Mouse (Mus musculus): ENCODE data around the gene Dnah2. TPM values are rescaled to one million over a fixed set of nuclear protein-coding genes. Genes with fewer than 3 reads are reported as not detected.

Gene Dnah2
- total and polyA plus RNA-seq, 3 experiments: 0.04 to 0.07 TPM; not detected in 1

DNA sequence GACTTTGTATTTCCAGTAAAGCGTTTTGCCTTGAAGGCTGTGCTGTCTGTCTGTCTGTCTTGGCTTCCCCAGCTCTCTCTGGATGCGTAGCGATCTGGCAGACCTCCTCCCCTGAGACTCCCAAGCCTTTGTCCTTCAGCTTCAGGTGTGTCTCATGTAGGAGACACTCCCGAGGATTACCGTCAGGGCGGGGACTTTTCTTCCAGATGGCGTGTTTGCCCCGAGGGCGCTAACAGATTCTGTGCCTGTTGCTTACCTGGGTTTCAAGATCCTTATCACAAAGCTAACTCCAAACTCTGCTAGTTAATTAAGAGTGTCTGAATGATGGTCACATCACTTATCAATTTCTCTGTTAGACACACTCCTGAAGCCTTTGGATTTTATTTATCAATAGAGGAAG, 79.6 kb downstream of the Dnah2 start:
- H3K4me3 ChIP-seq (ENCODE audit: control insufficient read depth in 1 of 2, insufficient read depth in 1 of 2, low read depth in 2 of 2, low read length in 2 of 2): no peak overlapping the region
- no peaks in the 10 kb centered on the region for H3K79me2 ChIP-seq (ENCODE audit: control insufficient read depth, insufficient read depth, low read length, poor library complexity)
- H3K27me3 ChIP-seq (ENCODE audit: control insufficient read depth in 1 of 2, insufficient read depth in 2 of 2, low read length in 2 of 2): peaks cover 1 to 11% of the 10 kb centered on the region in 2 experiments; a peak in 2 of 4 replicates
- H3K9ac ChIP-seq (ENCODE audit: control insufficient read depth, low read depth, low read length, poor library complexity, severe bottlenecking): no peak overlapping the region
- no peaks in the 10 kb centered on the region for H3K9me3 ChIP-seq (replicated peaks; ENCODE audit: insufficient read depth, low read length)
- peaks cover 0 to 11% of the 10 kb centered on the region in 2 experiments; a peak in 2 of 4 replicates for H3K36me3 ChIP-seq (ENCODE audit: control insufficient read depth in 1 of 2, insufficient read depth in 2 of 2, low read length in 2 of 2)
- DNase-seq (ENCODE audit: low read depth, low spot score): no peak
- H3K4me1 ChIP-seq (ENCODE audit: control insufficient read depth in 1 of 2, insufficient read depth in 2 of 2, low read length in 2 of 2): peaks cover 2 to 26% of the 10 kb centered on the region in 2 experiments; a peak in 3 of 4 replicates
- TF ChIP-seq GABPA (IDR thresholded peaks at IDR 0.05; ENCODE audit: low read depth, low read length) (no peak), POLR2AphosphoS2 (IDR thresholded peaks at IDR 0.05; ENCODE audit: low read length) (no peak), UBTF (IDR thresholded peaks at IDR 0.05; ENCODE audit: borderline replicate concordance, insufficient read depth, low read depth, low read length) (no peak), RAD21 (IDR thresholded peaks at IDR 0.05; ENCODE audit: low read depth, low read length) (no peak), RCOR1 (IDR thresholded peaks at IDR 0.05; ENCODE audit: low read depth, low read length) (no peak), TCF12 (IDR thresholded peaks at IDR 0.05; ENCODE audit: low read depth, low read length) (no peak), TAL1 (IDR thresholded peaks at IDR 0.05; ENCODE audit: low read length) (no peak), MXI1 (IDR thresholded peaks at IDR 0.05; ENCODE audit: low read depth, low read length) (no peak), MYB (IDR thresholded peaks at IDR 0.05; ENCODE audit: low read depth, low read length) (no peak), NRF1 (IDR thresholded peaks at IDR 0.05; ENCODE audit: insufficient read depth, low read depth, low read length, poor library complexity, severe bottlenecking) (no peak), MEF2A (IDR thresholded peaks at IDR 0.05; ENCODE audit: extremely low read depth, insufficient replicate concordance, low read depth, low read length, poor library complexity, severe bottlenecking) (no peak), ETS1 (IDR thresholded peaks at IDR 0.05; ENCODE audit: low read depth, low read length) (no peak), TBP (IDR thresholded peaks at IDR 0.05; ENCODE audit: low read depth, low read length) (no peak), CTCF (IDR thresholded peaks at IDR 0.05 in 2 of 3, conservative IDR thresholded peaks at IDR 0.05 in 1 of 3; ENCODE audit: control insufficient read depth in 1 of 3, insufficient read depth in 1 of 3, low read depth in 2 of 3, low read length in 3 of 3, poor library complexity in 1 of 3, severe bottlenecking in 1 of 3) (no peak), MAFK (IDR thresholded peaks at IDR 0.05; ENCODE audit: borderline replicate concordance, low read depth, low read length) (no peak), SIN3A (IDR thresholded peaks at IDR 0.05; ENCODE audit: low read length) (no peak)
- H3K27ac ChIP-seq (ENCODE audit: control insufficient read depth, low read depth, low read length): no peak overlapping the region

DNA sequence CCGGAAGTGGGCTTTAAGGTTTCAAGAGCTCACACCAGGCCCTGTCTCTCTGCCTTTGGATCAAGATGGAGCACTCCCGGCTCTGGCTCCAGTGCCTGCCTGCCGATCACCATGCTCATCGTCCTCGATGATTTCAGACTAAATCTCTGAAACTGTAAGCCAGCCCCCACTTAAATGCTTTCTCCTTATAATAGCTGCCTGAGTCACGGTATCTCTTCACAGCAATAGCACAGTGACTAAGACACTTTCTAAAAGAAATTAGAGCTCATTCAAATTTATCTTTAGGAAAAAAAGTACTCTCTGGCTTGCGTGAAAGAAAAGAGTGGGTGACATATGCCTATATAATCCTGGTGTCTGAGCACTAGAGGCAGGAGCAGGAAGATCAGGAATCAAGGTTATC, 84.9 kb downstream of the Dnah2 start:
- no peaks in the 10 kb centered on the region for H3K4me1 ChIP-seq (ENCODE audit: control insufficient read depth in 1 of 2, insufficient read depth in 2 of 2, low read length in 2 of 2)
- H3K79me2 ChIP-seq (ENCODE audit: control insufficient read depth, insufficient read depth, low read length, poor library complexity): no peaks in the 10 kb centered on the region
- no peak for DNase-seq (ENCODE audit: low read depth, low spot score)
- H3K9ac ChIP-seq (ENCODE audit: control insufficient read depth, low read depth, low read length, poor library complexity, severe bottlenecking): no peak overlapping the region
- no peaks in the 10 kb centered on the region for H3K36me3 ChIP-seq (ENCODE audit: control insufficient read depth in 1 of 2, insufficient read depth in 2 of 2, low read length in 2 of 2)
- TF ChIP-seq MEF2A (IDR thresholded peaks at IDR 0.05; ENCODE audit: extremely low read depth, insufficient replicate concordance, low read depth, low read length, poor library complexity, severe bottlenecking): no peak
- TF ChIP-seq ZNF384 (IDR thresholded peaks at IDR 0.05; ENCODE audit: low read depth, low read length): no peak
- TF ChIP-seq GABPA (IDR thresholded peaks at IDR 0.05; ENCODE audit: low read depth, low read length): no peak
- TF ChIP-seq BHLHE40 (IDR thresholded peaks at IDR 0.05; ENCODE audit: borderline replicate concordance, low read depth, low read length): no peak
- H3K4me3 ChIP-seq (ENCODE audit: control insufficient read depth in 1 of 2, insufficient read depth in 1 of 2, low read depth in 2 of 2, low read length in 2 of 2): no peak overlapping the region
- peaks cover 8 to 27% of the 10 kb centered on the region in 2 experiments for H3K27me3 ChIP-seq (ENCODE audit: control insufficient read depth in 1 of 2, insufficient read depth in 2 of 2, low read length in 2 of 2)
- no peak overlapping the region for H3K27ac ChIP-seq (ENCODE audit: control insufficient read depth, low read depth, low read length)
- H3K9me3 ChIP-seq (replicated peaks; ENCODE audit: insufficient read depth, low read length): no peaks in the 10 kb centered on the region

Data from MEL (cell line).